Mouse (Mus musculus) ES-Bruce4 (cell line): ENCODE results near the gene Sh2d1b2. TPM values are rescaled to one million over a fixed set of nuclear protein-coding genes. Genes with fewer than 3 reads are reported as not detected.

Experiments used
- H3K27ac ChIP-seq: 2 replicates; pipeline ENCODE4 v1.5.1; 2012; ENCODE audit warnings: low read length, inconsistent platforms; ENCODE audit not compliant: insufficient read depth
- H3K27me3 ChIP-seq: 2 replicates; pipeline ENCODE4 v1.6.1; 2012; ENCODE audit warnings: mild to moderate bottlenecking, low read length, inconsistent platforms; ENCODE audit not compliant: control insufficient read depth, poor library complexity, insufficient read depth, severe bottlenecking
- H3K36me3 ChIP-seq: 2 replicates; pipeline ENCODE4 v1.6.1; 2012; ENCODE audit warnings: inconsistent platforms, mild to moderate bottlenecking, low read length, moderate library complexity; ENCODE audit not compliant: control insufficient read depth, poor library complexity, insufficient read depth, severe bottlenecking
- H3K4me1 ChIP-seq: one replicate; pipeline ENCODE4 v1.8.1; 2011; ENCODE audit warnings: low read length; ENCODE audit not compliant: control insufficient read depth, insufficient read depth
- H3K4me3 ChIP-seq: 2 replicates; pipeline ENCODE4 v1.5.1; 2011; ENCODE audit warnings: low read depth, mild to moderate bottlenecking, low read length
- H3K9ac ChIP-seq: 2 replicates; pipeline ENCODE4 v1.6.1; 2012; ENCODE audit warnings: low read depth, mild to moderate bottlenecking, inconsistent platforms; ENCODE audit not compliant: poor library complexity, severe bottlenecking
- H3K9me3 ChIP-seq: replicated peaks from 2 replicates; pipeline ENCODE4 v1.6.1; 2012; ENCODE audit warnings: mild to moderate bottlenecking, low read length, inconsistent platforms; ENCODE audit not compliant: control insufficient read depth, poor library complexity, insufficient read depth, severe bottlenecking
- CTCF ChIP-seq: IDR thresholded peaks from one replicate; pipeline ENCODE4 v1.8.1; 2011; ENCODE audit warnings: low read depth, low read length
- EP300 ChIP-seq: IDR thresholded peaks from 2 replicates; pipeline ENCODE4 v1.6.1; 2011; ENCODE audit warnings: low read depth, low read length; ENCODE audit not compliant: insufficient read depth
- POLR2A ChIP-seq: IDR thresholded peaks from one replicate; pipeline ENCODE4 v1.8.1; 2011; ENCODE audit warnings: low read length; ENCODE audit not compliant: insufficient read depth
- polyA plus RNA-seq: library from polyadenylated mRNA; stranded (reverse); fragments of >200 nt; gene quantifications from 2 replicates; pipeline ENCODE4 v1.2.4, GENCODE M21; 2011; ENCODE audit warnings: low read depth; ENCODE audit not compliant: missing spikeins, insufficient read depth, insufficient read length

Sh2d1b2 gene
- polyA plus RNA-seq, 1 experiment, result not detected

DNA sequence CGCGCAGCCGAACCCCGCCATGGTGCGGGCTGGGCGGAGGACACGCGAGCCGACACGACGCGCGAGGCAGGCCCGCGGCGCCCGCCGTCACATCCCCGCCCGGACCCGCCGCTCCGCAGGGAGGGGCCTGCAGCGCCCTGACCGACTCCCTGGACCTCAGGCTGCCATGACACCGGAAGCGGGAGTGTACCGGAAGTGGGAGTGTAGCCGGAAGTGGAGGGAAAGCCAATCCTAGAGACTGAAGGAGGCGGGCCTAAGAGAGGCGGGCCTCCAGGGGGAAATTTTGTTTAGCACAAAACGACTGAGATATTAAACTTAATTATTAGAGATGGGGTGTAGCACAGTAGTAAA lies 23.0 kb downstream of the Sh2d1b2 start:
- Histone ChIP-seq H3K27me3 (no peaks in the 10 kb centered on the region), H3K36me3 (no peaks in the 10 kb centered on the region), H3K4me3 (peak overlapping the region; percentile 95), H3K9me3 (no peaks in the 10 kb centered on the region), H3K4me1 (no peaks in the 10 kb centered on the region), H3K27ac (no peak overlapping the region), H3K9ac (peak overlapping the region; percentile 87)
- no peak for TF ChIP-seq EP300
- no peak for TF ChIP-seq CTCF
- TF ChIP-seq POLR2A, result no peak

DNA sequence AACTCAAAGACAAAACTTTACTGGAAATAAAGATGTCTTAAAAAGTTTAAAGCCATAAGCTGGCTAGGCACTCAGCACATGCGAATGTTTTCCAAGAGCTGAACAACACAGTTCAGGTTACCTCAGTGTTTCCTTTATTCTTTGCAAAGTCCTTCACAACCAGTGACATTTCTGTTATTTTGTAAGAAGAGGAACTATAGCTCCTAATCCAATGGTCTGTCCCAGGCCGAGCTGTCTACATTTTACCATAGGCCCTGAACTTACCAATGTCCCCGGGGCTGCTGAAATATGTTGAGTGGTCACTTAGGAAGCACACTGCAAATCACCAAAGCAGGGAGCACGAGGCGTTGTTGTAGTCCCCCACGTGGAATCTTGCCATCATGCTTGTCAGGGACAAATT lies 37.7 kb downstream of the Sh2d1b2 start:
- peaks cover 2% of the 10 kb centered on the region; the same call in 1 of the 2 replicates for H3K9me3 ChIP-seq
- H3K4me3 ChIP-seq, result no peak overlapping the region
- H3K4me1 ChIP-seq, result no peaks in the 10 kb centered on the region
- no peak overlapping the region for H3K27ac ChIP-seq
- H3K9ac ChIP-seq, result no peak overlapping the region
- H3K36me3 ChIP-seq, result no peaks in the 10 kb centered on the region
- no peaks in the 10 kb centered on the region; the same call in 1 of the 2 replicates for H3K27me3 ChIP-seq
- TF ChIP-seq POLR2A (no peak), EP300 (no peak), CTCF (no peak)

DNA sequence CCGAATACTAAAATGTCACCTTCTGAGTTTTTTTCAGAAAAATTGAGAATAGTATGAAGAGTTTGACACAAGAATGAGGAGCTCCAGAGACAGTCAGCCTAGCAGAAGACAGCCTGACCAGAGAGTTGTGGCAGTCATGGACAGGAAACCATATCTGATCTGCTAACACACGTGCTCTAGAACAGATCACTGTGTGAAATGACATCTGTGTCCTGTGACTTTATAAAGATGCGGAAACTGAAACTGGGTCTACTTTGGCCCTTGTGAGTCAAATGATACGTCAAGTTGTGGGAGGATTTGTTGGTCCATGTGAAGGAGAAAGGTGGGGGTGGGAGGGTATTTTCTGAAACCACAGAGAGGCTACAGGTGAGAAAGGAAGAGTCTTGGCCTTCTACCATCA lies 38.1 kb downstream of the Sh2d1b2 start:
- Histone ChIP-seq H3K4me1 (no peaks in the 10 kb centered on the region), H3K36me3 (no peaks in the 10 kb centered on the region), H3K9me3 (peaks cover 2% of the 10 kb centered on the region; the same call in 1 of the 2 replicates), H3K27me3 (no peaks in the 10 kb centered on the region; the same call in 1 of the 2 replicates), H3K27ac (no peak overlapping the region), H3K9ac (no peak overlapping the region), H3K4me3 (no peak overlapping the region)
- no peak for TF ChIP-seq CTCF

DNA sequence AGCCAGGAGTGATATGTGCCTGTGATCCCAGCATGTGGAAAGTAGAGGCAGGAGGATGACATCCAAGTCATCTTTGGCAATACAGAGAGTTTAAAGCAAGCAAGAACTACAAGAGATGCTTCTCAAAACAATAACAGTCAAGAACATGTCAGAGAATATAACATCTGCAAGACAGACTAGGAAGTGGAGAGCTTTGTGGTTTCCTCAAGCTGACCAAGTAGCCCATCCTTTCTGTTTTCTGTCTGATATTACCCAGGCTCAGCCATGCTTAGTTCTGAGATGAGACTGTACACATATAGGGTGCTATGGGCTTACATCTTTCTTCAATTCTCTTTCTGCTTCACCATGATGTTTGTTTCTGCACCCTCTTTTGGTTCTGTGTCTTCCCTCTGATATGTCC lies 40.7 kb downstream of the Sh2d1b2 start:
- H3K9ac ChIP-seq, result no peak overlapping the region
- no peaks in the 10 kb centered on the region for H3K9me3 ChIP-seq
- no peaks in the 10 kb centered on the region; the same call in 1 of the 2 replicates for H3K27me3 ChIP-seq
- H3K36me3 ChIP-seq, result no peaks in the 10 kb centered on the region
- no peak for TF ChIP-seq EP300
- TF ChIP-seq POLR2A, result no peak
- no peak for TF ChIP-seq CTCF
- H3K4me3 ChIP-seq, result no peak overlapping the region
- no peak overlapping the region for H3K27ac ChIP-seq
- no peaks in the 10 kb centered on the region for H3K4me1 ChIP-seq

DNA sequence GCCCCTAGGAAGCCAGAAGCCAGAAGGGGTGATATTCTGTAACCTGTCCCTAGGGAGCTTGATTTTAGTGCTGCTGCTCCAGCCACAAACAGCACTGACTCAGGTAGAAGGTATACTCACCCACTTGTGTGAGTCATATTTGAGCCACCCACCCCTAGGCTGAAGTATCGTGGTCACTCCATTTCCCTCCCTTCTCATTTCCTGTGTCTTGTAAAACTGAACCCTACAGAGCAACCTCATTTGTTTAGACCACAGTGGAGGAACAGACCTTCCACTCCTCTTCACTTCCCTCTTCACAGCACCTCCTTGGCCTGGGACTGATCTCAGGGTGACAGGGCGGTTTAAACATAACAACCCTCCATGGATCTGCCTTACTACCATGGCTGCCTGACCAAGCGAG lies 44.5 kb downstream of the Sh2d1b2 start, which contains the start of gene Sh2d1b1:
Gene Sh2d1b1 (plus strand): TSS at position 305 of the 400 bp plus-strand sequence.
- Histone ChIP-seq H3K9me3 (no peaks in the 10 kb centered on the region; the same call in 1 of the 2 replicates), H3K36me3 (no peaks in the 10 kb centered on the region), H3K27me3 (no peaks in the 10 kb centered on the region), H3K27ac (no peak within 1 kb of the TSS), H3K4me3 (no peak within 1 kb of the TSS), H3K9ac (no peak within 1 kb of the TSS), H3K4me1 (no peaks in the 10 kb centered on the region)
- TF ChIP-seq POLR2A (no peak), CTCF (no peak), EP300 (no peak)

DNA sequence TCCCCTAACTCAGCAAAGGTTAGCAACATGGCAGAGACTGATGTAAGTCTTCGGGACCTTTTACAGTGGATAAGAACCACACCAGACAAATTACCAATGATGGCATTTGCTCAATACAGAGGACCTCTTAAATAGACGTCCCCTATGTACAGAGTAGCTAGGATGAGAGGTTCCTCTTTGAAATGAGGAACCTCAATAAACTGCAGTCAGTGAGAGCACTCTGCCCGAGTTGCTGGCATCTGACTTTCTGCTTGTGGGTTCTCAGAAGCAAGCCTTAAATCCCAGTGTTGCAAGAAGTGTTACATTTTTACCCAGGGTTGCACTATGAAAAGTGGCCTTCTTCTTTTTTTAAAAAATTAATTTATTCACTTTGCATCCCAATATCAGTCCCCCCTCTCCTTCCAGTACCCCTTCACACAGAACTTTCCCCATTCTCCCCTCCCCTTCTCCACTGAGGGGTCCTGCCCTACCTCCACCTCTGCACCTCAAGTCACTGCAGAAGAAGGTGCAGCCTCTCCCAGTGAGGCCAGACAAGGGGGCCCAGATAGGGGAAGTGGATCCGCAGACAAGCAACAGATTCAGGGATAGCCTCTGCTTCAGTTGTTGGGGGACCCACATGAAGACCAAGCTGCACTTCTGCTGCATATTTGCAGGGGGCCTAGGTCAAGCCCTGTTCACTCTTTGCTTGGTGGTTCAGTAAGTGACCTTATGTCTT lies 50.0 kb downstream of the Sh2d1b2 start:
- Histone ChIP-seq H3K4me1 (no peaks in the 10 kb centered on the region), H3K27ac (no peak overlapping the region), H3K9me3 (no peaks in the 10 kb centered on the region; the same call in 1 of the 2 replicates), H3K27me3 (no peaks in the 10 kb centered on the region), H3K9ac (no peak overlapping the region), H3K36me3 (no peaks in the 10 kb centered on the region), H3K4me3 (no peak overlapping the region)
- TF ChIP-seq POLR2A, result no peak
- no peak for TF ChIP-seq CTCF
- no peak for TF ChIP-seq EP300
